Mouse (Mus musculus): ENCODE data around the gene Ccl6. TPM values are rescaled to one million over a fixed set of nuclear protein-coding genes. Genes with fewer than 3 reads are reported as not detected.
"Not testable (repeated sequence)": the region's sequence is repeated elsewhere in the genome, so short reads cannot be mapped to it uniquely, and the experiment has no call there.

Gene Ccl6
- polyA plus RNA-seq, 1 experiment from 2014 or later, result 0.67 TPM

- not testable (repeated sequence) for H3K4me1 ChIP-seq (replicated peaks); H3K9ac ChIP-seq (replicated peaks); H3K27me3 ChIP-seq; H3K36me3 ChIP-seq; ATAC-seq; H3K4me2 ChIP-seq (replicated peaks); H3K9me3 ChIP-seq; H3K4me3 ChIP-seq (replicated peaks); H3K27ac ChIP-seq
- WGBS, result 84% methylated on average over 7 of the region's 7 CpGs
Measured at GRCm38 (mm10) chr11:83551037-83551436, 41.9 kb downstream of the Ccl6 start.

GRCm38 (mm10) chr11:83550186-83550632, 42.7 kb downstream of the Ccl6 start:
- 92% methylated on average over 5 of the region's 5 CpGs for WGBS
- Histone ChIP-seq H3K9me3 (no peaks in the 10 kb centered on the region), H3K4me3 (replicated peaks) (no peak overlapping the region), H3K27me3 (no peaks in the 10 kb centered on the region), H3K27ac (no peak overlapping the region), H3K4me2 (replicated peaks) (no peak overlapping the region), H3K4me1 (replicated peaks) (no peaks in the 10 kb centered on the region), H3K9ac (replicated peaks) (no peak overlapping the region), H3K36me3 (no peaks in the 10 kb centered on the region)
- no peak for ATAC-seq

GRCm38 (mm10) chr11:83544214-83544613, 48.7 kb downstream of the Ccl6 start:
- Histone ChIP-seq H3K9me3 (no peaks in the 10 kb centered on the region), H3K4me1 (replicated peaks) (no peaks in the 10 kb centered on the region), H3K4me3 (replicated peaks) (no peak overlapping the region), H3K36me3 (no peaks in the 10 kb centered on the region), H3K9ac (replicated peaks) (no peak overlapping the region), H3K27ac (no peak overlapping the region), H3K27me3 (no peaks in the 10 kb centered on the region), H3K4me2 (replicated peaks) (no peak overlapping the region)
- WGBS, result 89% methylated on average over 3 of the region's 3 CpGs
- ATAC-seq, result no peak

- Histone ChIP-seq H3K9me3 (no peaks in the 10 kb centered on the region), H3K27ac (no peak overlapping the region), H3K36me3 (no peaks in the 10 kb centered on the region), H3K4me1 (replicated peaks) (no peaks in the 10 kb centered on the region), H3K27me3 (no peaks in the 10 kb centered on the region), H3K4me3 (replicated peaks) (no peak overlapping the region), H3K4me2 (replicated peaks) (no peak overlapping the region), H3K9ac (replicated peaks) (no peak overlapping the region)
- no peak for ATAC-seq
- WGBS, result 86% methylated on average over 3 of the region's 3 CpGs
Measured at GRCm38 (mm10) chr11:83541415-83541814, 51.5 kb downstream of the Ccl6 start.

- H3K4me3 ChIP-seq (replicated peaks), result no peak overlapping the region
- H3K4me2 ChIP-seq (replicated peaks), result no peak overlapping the region
- ATAC-seq, result no peak
- WGBS, result 82% methylated on average over 2 of the region's 2 CpGs
- no peak overlapping the region for H3K9ac ChIP-seq (replicated peaks)
- no peaks in the 10 kb centered on the region for H3K27me3 ChIP-seq
- H3K9me3 ChIP-seq, result no peaks in the 10 kb centered on the region
- no peak overlapping the region for H3K27ac ChIP-seq
- H3K36me3 ChIP-seq, result no peaks in the 10 kb centered on the region
- H3K4me1 ChIP-seq (replicated peaks), result no peaks in the 10 kb centered on the region
Measured at GRCm38 (mm10) chr11:83540931-83541330, 52.0 kb downstream of the Ccl6 start.

GRCm38 (mm10) chr11:83538705-83539314, 54.1 kb downstream of the Ccl6 start:
- 85% methylated on average over 3 of the region's 3 CpGs for WGBS
- Histone ChIP-seq H3K9me3 (no peaks in the 10 kb centered on the region), H3K27ac (no peak overlapping the region), H3K27me3 (no peaks in the 10 kb centered on the region), H3K9ac (replicated peaks) (no peak overlapping the region), H3K36me3 (no peaks in the 10 kb centered on the region), H3K4me1 (replicated peaks) (no peaks in the 10 kb centered on the region), H3K4me2 (replicated peaks) (no peak overlapping the region), H3K4me3 (replicated peaks) (no peak overlapping the region)
- no peak for ATAC-seq

Other genes with a start within 250 kb of the Ccl6 start
- gene Rasl10b, start 183.9 kb downstream of the Ccl6 start, polyA plus RNA-seq (2015; fragmentation: Nextera tagmentation; extraction: Ambion mirVana), result 12.0 and 21.1 TPM in 2 replicates
- 0.17 and 0.23 TPM in 2 replicates for gene Gas2l2, start 163.6 kb downstream of the Ccl6 start, polyA plus RNA-seq (2015; fragmentation: Nextera tagmentation; extraction: Ambion mirVana)
- not detected in 2 replicates for gene 1700020L24Rik, start 155.4 kb downstream of the Ccl6 start, polyA plus RNA-seq (2015; fragmentation: Nextera tagmentation; extraction: Ambion mirVana)
- 2.5 and 3.6 TPM in 2 replicates for gene Mmp28, start 130.0 kb downstream of the Ccl6 start, polyA plus RNA-seq (2015; fragmentation: Nextera tagmentation; extraction: Ambion mirVana)
- gene Taf15, start 120.0 kb downstream of the Ccl6 start, polyA plus RNA-seq (2015; fragmentation: Nextera tagmentation; extraction: Ambion mirVana), result 17.6 and 19.9 TPM in 2 replicates
- gene Heatr9, start 70.9 kb downstream of the Ccl6 start, polyA plus RNA-seq (2015; fragmentation: Nextera tagmentation; extraction: Ambion mirVana), result not detected in 2 replicates
- not detected in 2 replicates for gene Ccl5, start 62.6 kb downstream of the Ccl6 start, polyA plus RNA-seq (2015; fragmentation: Nextera tagmentation; extraction: Ambion mirVana)
- 1.2 TPM in 2 replicates for gene Ccl9, start 14.5 kb downstream of the Ccl6 start, polyA plus RNA-seq (2015; fragmentation: Nextera tagmentation; extraction: Ambion mirVana)
- not detected in 2 replicates for gene Rpl9-ps1, start 52.5 kb upstream of the Ccl6 start, polyA plus RNA-seq (2015; fragmentation: Nextera tagmentation; extraction: Ambion mirVana)
- gene Ccl3, start 56.3 kb upstream of the Ccl6 start, polyA plus RNA-seq (2015; fragmentation: Nextera tagmentation; extraction: Ambion mirVana), result 0.64 and 0.65 TPM in 2 replicates
- gene Ccl4, start 69.5 kb upstream of the Ccl6 start, polyA plus RNA-seq (2015; fragmentation: Nextera tagmentation; extraction: Ambion mirVana), result 0.32 TPM in 1 of 2 replicates, not detected in the other
- gene Wfdc17, start 110.9 kb upstream of the Ccl6 start, polyA plus RNA-seq (2015; fragmentation: Nextera tagmentation; extraction: Ambion mirVana), result 0.44 TPM in 1 of 2 replicates, not detected in the other
- not detected in 2 replicates for gene Wfdc18, start 115.9 kb upstream of the Ccl6 start, polyA plus RNA-seq (2015; fragmentation: Nextera tagmentation; extraction: Ambion mirVana)
- gene Wfdc21, start 153.9 kb upstream of the Ccl6 start, polyA plus RNA-seq (2015; fragmentation: Nextera tagmentation; extraction: Ambion mirVana), result 0.43 TPM in 1 of 2 replicates, not detected in the other
- gene Heatr6, start 160.6 kb upstream of the Ccl6 start, polyA plus RNA-seq (2015; fragmentation: Nextera tagmentation; extraction: Ambion mirVana), result 41.7 and 44.5 TPM in 2 replicates

Measured in midbrain, embryonic 13.5 days (tissue).